Mouse (Mus musculus): ENCODE measurements around the gene Clcnkb. TPM values are rescaled to one million over a fixed set of nuclear protein-coding genes. Genes with fewer than 3 reads are reported as not detected.

Gene Clcnkb
- polyA plus RNA-seq (2015; fragmentation: Nextera tagmentation; extraction: Ambion mirVana), result not detected in 2 replicates

DNA sequence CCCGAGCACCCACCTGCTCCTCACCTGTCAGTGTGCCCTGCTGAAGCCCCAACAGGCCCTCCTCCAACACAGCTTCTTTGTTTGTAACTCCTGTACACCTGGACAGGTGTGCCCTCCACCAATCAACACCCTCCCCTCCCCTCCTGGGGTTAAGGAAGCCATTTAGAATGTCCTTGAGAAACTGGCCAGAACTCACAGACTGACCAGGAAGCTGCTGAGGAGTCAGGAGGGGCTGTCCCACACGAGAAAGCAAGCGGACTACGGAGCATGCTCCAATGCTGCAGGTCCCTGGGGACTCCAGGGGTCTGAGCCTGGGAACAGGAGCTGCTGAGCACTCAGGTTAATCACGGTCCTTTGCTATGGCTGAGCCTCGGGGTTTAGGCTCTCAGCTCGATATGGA is at the start of gene Clcnkb:
Gene Clcnkb, minus strand, starts transcription at position 91 of the 400 bp plus-strand sequence.
- H3K27me3 ChIP-seq (replicated peaks), result no peaks in the 10 kb centered on the region
- no peak for ATAC-seq (replicated peaks)
- WGBS, result 76% methylated on average over 7 of the region's 7 CpGs
- no peak within 1 kb of the TSS for H3K9ac ChIP-seq
- H3K27ac ChIP-seq, result no peak within 1 kb of the TSS
- H3K4me1 ChIP-seq, result no peaks in the 10 kb centered on the region
- H3K4me2 ChIP-seq, result no peak within 1 kb of the TSS
- no peak within 1 kb of the TSS for H3K4me3 ChIP-seq
- no peaks in the 10 kb centered on the region for H3K36me3 ChIP-seq (replicated peaks)
- H3K9me3 ChIP-seq, result no peaks in the 10 kb centered on the region

DNA sequence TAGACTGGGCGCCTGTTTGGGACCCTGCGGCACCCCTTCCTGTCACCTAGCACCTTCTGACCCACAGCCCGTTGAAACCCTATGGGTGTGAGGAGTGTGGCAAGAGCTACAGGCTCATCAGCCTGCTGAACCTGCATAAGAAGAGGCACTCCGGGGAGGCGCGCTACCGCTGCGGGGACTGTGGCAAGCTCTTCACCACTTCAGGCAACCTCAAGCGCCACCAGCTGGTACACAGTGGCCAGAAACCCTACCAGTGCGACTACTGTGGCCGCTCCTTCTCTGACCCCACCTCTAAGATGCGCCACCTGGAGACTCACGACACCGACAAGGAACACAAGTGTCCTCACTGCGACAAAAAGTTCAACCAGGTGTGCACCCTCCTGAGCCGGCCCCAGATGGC is 48.9 kb upstream of the Clcnkb start:
- no peak overlapping the region for H3K27ac ChIP-seq
- ATAC-seq (replicated peaks), result no peak
- peaks cover 62% of the 10 kb centered on the region for H3K36me3 ChIP-seq (replicated peaks)
- H3K9me3 ChIP-seq, result no peaks in the 10 kb centered on the region
- no peak overlapping the region for H3K9ac ChIP-seq
- H3K4me2 ChIP-seq, result no peak overlapping the region
- peaks cover 8% of the 10 kb centered on the region; the same call in 1 of the 2 replicates for H3K4me1 ChIP-seq
- WGBS, result 78% methylated on average over 16 of the region's 16 CpGs
- no peak overlapping the region for H3K4me3 ChIP-seq
- no peaks in the 10 kb centered on the region for H3K27me3 ChIP-seq (replicated peaks)

DNA sequence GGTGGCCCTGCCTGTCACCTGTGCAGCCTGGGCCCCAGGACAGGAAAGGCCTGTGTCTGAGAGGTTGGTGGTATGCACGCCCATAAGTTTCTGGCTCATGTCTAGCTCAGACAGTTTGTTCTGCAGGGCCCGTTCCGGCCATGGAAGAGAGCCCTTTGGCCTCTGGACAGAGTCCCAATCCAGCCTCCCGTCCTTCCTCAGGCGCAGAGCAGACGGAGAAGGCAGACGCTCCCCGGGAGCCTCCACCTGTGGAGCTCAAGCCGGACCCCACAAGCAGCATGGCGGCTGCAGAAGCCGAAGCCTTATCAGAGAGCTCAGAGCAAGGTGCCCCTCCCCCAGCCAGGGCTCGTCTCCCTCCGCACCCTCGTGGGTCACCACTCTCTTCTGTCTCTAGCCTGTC is 47.7 kb upstream of the Clcnkb start:
- H3K4me3 ChIP-seq, result no peak overlapping the region
- H3K27ac ChIP-seq, result no peak overlapping the region
- peaks cover 57% of the 10 kb centered on the region for H3K36me3 ChIP-seq (replicated peaks)
- H3K27me3 ChIP-seq (replicated peaks), result no peaks in the 10 kb centered on the region
- 85% methylated on average over 14 of the region's 14 CpGs for WGBS
- H3K9ac ChIP-seq, result no peak overlapping the region
- peaks cover 8% of the 10 kb centered on the region; the same call in 1 of the 2 replicates for H3K4me1 ChIP-seq
- no peak overlapping the region for H3K4me2 ChIP-seq
- ATAC-seq (replicated peaks), result no peak
- no peaks in the 10 kb centered on the region for H3K9me3 ChIP-seq

DNA sequence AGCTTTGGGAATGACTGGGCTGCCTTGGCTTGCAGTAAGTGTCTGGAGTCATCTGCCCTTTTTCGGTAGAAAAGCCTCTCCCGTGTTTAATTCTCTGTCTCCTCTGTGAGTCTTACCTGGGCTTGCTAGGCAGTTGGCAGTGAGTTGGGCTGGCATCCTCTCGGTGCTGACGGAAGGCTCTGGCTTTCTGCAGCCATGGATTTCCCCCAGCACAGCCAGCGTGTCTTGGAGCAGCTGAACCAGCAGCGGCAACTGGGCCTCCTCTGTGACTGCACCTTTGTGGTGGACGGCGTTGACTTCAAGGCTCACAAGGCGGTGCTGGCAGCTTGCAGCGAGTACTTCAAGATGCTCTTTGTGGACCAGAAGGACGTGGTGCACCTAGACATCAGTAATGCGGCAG is 45.8 kb upstream of the Clcnkb start:
- Histone ChIP-seq H3K9me3 (no peaks in the 10 kb centered on the region), H3K9ac (no peak overlapping the region), H3K36me3 (replicated peaks) (peaks cover 44% of the 10 kb centered on the region; the same call in 1 of the 2 replicates), H3K27ac (no peak overlapping the region), H3K4me2 (no peak overlapping the region), H3K4me1 (peaks cover 13% of the 10 kb centered on the region; the same call in 1 of the 2 replicates), H3K4me3 (no peak overlapping the region), H3K27me3 (replicated peaks) (no peaks in the 10 kb centered on the region)
- no peak for ATAC-seq (replicated peaks)
- 88% methylated on average over 12 of the region's 12 CpGs for WGBS

DNA sequence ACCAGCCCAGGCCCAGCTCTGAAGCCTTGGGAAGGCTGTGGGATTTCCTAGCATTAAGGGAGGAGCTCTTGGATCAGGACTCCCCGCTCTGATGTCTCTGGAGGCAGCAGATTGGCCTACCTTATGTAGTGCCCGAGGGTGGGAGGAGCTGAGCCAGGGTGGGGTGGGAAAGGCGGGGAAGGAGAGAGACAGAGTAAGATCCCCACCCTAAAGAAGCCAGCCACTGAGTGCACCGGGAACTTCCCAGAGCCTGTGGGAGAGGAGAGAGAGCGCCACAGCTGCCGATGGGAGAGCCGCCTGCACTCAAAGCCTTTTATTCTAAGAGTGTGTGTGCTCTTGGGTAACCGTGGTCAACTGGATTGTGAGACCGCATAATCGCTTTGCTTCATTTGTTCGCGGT is 45.3 kb upstream of the Clcnkb start:
- H3K4me1 ChIP-seq, result peaks cover 13% of the 10 kb centered on the region; the same call in 1 of the 2 replicates
- no peaks in the 10 kb centered on the region for H3K27me3 ChIP-seq (replicated peaks)
- H3K4me3 ChIP-seq, result no peak overlapping the region
- H3K36me3 ChIP-seq (replicated peaks), result peaks cover 39% of the 10 kb centered on the region; the same call in 1 of the 2 replicates
- no peak overlapping the region for H3K9ac ChIP-seq
- no peak overlapping the region for H3K27ac ChIP-seq
- WGBS, result 29% methylated on average over 12 of the region's 12 CpGs
- no peak overlapping the region for H3K4me2 ChIP-seq
- H3K9me3 ChIP-seq, result no peaks in the 10 kb centered on the region
- no peak for ATAC-seq (replicated peaks)

DNA sequence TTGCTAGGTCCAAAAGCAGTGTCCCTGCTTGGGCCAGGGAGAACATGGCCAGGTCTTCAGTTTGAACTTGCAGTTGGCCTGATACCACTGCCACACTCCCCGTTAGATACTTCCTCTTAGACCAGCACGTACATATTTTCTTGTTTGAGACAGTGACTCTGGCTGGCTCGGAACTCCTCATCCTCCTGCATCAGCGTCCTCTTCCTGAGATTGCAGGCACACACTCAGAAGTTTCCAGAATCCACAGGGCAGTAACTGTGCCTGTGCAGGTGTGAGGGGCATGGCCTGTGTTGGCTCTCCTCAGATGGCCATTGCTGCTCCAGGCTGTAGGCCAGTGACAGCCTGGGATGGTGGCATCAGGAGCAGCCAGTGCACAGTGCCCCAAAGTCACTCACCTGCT is 44.7 kb upstream of the Clcnkb start:
- Histone ChIP-seq H3K9me3 (no peaks in the 10 kb centered on the region), H3K27me3 (replicated peaks) (no peaks in the 10 kb centered on the region), H3K27ac (no peak overlapping the region), H3K4me2 (no peak overlapping the region), H3K4me3 (no peak overlapping the region), H3K9ac (no peak overlapping the region), H3K36me3 (replicated peaks) (peaks cover 33% of the 10 kb centered on the region; the same call in 1 of the 2 replicates), H3K4me1 (peaks cover 13% of the 10 kb centered on the region; the same call in 1 of the 2 replicates)
- 90% methylated on average over 4 of the region's 4 CpGs for WGBS
- no peak for ATAC-seq (replicated peaks)

DNA sequence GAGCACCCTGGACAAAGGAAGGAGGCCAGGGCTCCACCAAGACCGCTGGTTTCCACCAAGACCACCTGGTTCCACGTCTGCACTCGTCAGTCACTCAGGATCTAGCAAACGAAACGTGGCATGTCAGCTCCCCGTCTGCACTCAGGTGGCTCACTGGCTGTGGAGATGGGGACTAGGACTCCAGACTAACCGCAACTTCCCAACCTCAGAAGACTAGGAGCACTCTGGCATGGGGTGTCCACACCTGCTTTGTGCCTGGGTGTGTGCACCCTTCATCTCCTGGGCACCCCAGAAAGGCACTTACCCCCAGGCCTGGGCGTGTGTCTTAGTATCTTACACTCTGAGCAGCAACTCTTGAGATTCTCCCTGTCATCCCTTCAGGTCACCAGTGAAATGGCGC is 44.0 kb upstream of the Clcnkb start:
- H3K27me3 ChIP-seq (replicated peaks), result no peaks in the 10 kb centered on the region
- H3K4me3 ChIP-seq, result no peak overlapping the region
- ATAC-seq (replicated peaks), result no peak
- H3K9ac ChIP-seq, result no peak overlapping the region
- 93% methylated on average over 9 of the region's 9 CpGs for WGBS
- no peak overlapping the region for H3K27ac ChIP-seq
- no peak overlapping the region for H3K4me2 ChIP-seq
- H3K4me1 ChIP-seq, result peaks cover 13% of the 10 kb centered on the region; the same call in 1 of the 2 replicates
- H3K9me3 ChIP-seq, result no peaks in the 10 kb centered on the region
- peaks cover 27% of the 10 kb centered on the region; the same call in 1 of the 2 replicates for H3K36me3 ChIP-seq (replicated peaks)

DNA sequence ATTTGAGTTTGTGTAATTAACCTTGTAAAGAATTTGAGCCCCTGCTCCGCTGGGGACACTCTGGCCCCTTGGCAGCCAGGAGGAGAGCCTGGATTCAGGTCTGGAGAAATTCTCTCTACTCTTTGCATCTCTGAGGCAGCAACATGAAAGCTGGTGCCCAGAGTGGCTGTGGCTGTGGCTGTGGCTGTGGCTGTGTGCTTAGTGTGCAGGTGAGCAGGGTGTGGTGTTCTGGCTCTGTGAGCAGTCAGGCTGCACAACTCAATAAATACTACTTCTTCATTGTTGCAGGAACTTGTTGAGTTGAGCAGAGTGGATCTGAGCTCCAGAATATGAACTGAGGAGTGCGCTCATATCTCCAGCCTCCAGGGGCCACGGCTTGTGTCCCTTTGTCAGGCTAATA is 43.1 kb upstream of the Clcnkb start:
- Histone ChIP-seq H3K27ac (no peak overlapping the region), H3K4me1 (peaks cover 13% of the 10 kb centered on the region; the same call in 1 of the 2 replicates), H3K9ac (no peak overlapping the region), H3K4me2 (no peak overlapping the region), H3K27me3 (replicated peaks) (no peaks in the 10 kb centered on the region), H3K9me3 (no peaks in the 10 kb centered on the region), H3K4me3 (no peak overlapping the region), H3K36me3 (replicated peaks) (peaks cover 18% of the 10 kb centered on the region; the same call in 1 of the 2 replicates)
- WGBS, result 77% methylated on average over 3 of the region's 3 CpGs
- no peak for ATAC-seq (replicated peaks)

DNA sequence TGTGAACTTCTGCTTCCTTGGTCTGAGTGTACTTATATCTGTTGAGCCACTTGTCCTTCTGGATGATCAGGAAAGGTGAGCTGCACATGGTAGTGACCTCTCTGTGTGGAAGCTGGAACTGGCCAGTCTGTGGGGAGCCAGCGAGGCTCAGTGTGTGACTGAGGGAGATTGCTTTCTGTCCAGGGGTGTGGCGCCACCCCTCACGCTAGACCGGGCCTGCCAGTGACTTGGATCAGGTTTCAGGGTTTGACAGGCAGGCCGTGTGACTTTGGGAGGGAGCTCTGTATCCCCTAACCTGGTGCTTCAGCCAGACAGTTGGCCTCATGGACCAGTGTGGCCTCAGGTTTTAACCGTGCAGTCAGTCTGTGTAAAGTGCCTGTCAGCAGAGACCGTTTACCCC is 42.4 kb upstream of the Clcnkb start:
- peaks cover 12% of the 10 kb centered on the region; the same call in 1 of the 2 replicates for H3K36me3 ChIP-seq (replicated peaks)
- peaks cover 13% of the 10 kb centered on the region; the same call in 1 of the 2 replicates for H3K4me1 ChIP-seq
- H3K4me3 ChIP-seq, result no peak overlapping the region
- no peak overlapping the region for H3K9ac ChIP-seq
- no peak for ATAC-seq (replicated peaks)
- 20% methylated on average over 7 of the region's 7 CpGs for WGBS
- H3K27me3 ChIP-seq (replicated peaks), result no peaks in the 10 kb centered on the region
- no peak overlapping the region for H3K27ac ChIP-seq
- H3K9me3 ChIP-seq, result no peaks in the 10 kb centered on the region
- no peak overlapping the region for H3K4me2 ChIP-seq

DNA sequence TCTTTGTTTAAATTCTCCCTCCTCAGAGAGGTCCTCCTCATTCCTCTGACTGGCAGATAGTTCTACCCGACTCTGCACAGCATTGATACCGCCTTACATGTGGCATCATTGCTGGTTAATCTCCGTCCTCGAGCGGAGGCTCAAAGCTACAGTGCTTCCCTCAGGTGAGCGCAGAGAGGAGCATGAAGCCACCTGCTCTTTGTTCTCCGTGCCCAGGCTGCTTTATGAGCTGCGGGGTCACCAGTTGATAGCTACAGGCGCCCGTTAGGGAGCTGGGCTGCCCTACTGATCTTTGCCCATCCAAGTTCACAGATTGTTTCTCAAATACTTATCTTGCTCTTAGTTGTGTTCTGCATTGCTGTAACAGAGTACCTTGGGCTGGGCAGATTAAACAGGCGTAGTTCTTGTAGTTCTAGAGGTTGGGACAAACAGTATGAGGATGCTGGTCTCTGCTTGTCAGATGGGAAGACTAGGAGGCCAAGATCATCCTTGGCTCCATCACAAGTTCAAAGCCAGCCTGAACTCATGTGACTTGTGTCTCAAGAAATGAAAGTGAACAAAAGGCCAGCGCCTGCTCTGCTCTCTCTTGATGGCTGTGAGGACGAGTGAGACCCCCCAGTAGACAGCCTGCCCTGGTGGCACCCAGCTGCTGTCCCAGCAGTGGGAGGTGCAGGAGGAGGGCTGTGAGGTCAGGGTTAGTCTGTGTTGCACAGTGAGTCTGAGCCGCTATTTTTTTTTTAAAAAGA is 40.6 kb upstream of the Clcnkb start:
- Histone ChIP-seq H3K9me3 (no peaks in the 10 kb centered on the region), H3K4me3 (no peak overlapping the region), H3K4me1 (peaks cover 13% of the 10 kb centered on the region; the same call in 1 of the 2 replicates), H3K36me3 (replicated peaks) (peaks cover 14% of the 10 kb centered on the region), H3K4me2 (no peak overlapping the region), H3K9ac (no peak overlapping the region), H3K27me3 (replicated peaks) (no peaks in the 10 kb centered on the region), H3K27ac (no peak overlapping the region)
- no peak for ATAC-seq (replicated peaks)
- WGBS, result 93% methylated on average over 14 of the region's 14 CpGs

DNA sequence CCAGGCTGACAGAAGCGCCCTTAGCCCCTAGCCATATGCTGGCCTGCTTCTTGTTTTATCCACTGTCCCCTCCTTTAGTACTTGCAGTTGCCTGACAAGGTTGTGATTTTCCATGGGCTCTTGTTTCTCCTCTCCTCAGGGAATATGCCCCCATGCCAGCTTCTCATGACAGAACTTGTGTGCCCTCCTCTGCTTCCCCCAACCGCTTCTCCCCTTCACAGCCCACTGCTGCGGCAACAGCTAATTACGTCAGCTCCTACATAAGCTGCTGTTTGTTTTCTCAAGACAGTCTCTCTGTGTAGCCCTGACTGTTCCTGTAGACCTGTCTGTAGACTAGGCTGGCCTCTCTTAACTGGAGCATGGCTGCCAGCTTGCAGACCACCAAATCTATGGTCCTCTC is 39.7 kb upstream of the Clcnkb start:
- H3K9me3 ChIP-seq, result no peaks in the 10 kb centered on the region
- H3K4me3 ChIP-seq, result no peak overlapping the region
- ATAC-seq (replicated peaks), result no peak
- H3K27me3 ChIP-seq (replicated peaks), result no peaks in the 10 kb centered on the region
- 0 out of 2 replicates have a peak, but pooled peaks cover 6% of the 10 kb centered on the region for H3K4me1 ChIP-seq
- no peak overlapping the region for H3K27ac ChIP-seq
- peaks cover 14% of the 10 kb centered on the region for H3K36me3 ChIP-seq (replicated peaks)
- 81% methylated on average over 4 of the region's 4 CpGs for WGBS
- H3K9ac ChIP-seq, result no peak overlapping the region
- no peak overlapping the region for H3K4me2 ChIP-seq

DNA sequence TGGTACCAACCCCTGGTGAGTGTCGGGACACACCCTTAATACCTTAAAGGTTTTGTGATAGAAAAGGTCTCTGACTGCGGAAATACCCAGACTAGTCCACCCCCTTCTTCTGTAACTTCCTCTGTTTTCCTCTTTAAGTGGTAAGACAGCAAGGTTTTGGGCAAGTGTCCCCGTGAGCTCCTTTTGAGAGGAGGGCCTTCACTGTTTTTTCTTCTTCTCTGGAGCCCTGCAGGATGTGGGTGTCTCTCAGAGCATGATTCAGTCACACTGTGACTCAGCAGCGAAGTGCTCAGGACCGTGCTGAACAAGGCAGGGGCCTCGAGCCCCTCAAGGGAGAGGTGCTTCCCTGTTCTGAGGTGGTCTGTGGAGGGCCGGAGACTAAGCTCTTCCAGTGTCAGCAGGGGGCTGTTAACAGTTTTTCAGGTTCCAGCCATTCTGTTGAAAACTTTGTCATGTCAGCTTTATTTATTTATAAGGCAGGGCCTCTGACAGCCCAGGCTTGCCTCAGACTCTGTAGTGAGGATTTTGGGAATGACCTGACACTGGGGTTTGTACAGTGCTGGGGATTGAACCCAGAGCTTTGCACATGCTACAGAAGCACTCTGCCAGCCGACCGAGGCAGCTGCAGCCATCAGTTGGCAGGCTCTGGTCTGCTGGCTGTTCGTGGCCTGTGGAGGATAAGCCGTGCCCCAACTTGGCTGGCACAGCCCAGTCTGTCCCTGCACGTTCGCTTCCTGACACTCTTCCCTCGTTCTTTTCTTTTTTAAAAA is 39.0 kb upstream of the Clcnkb start:
- no peak overlapping the region for H3K9ac ChIP-seq
- 79% methylated on average over 14 of the region's 14 CpGs for WGBS
- H3K4me1 ChIP-seq, result 0 out of 2 replicates have a peak, but pooled peaks cover 5% of the 10 kb centered on the region
- no peak overlapping the region for H3K4me2 ChIP-seq
- no peak for ATAC-seq (replicated peaks)
- no peak overlapping the region for H3K27ac ChIP-seq
- peaks cover 13% of the 10 kb centered on the region for H3K36me3 ChIP-seq (replicated peaks)
- no peaks in the 10 kb centered on the region for H3K9me3 ChIP-seq
- no peak overlapping the region for H3K4me3 ChIP-seq
- no peaks in the 10 kb centered on the region for H3K27me3 ChIP-seq (replicated peaks)
